Mouse (Mus musculus): ENCODE measurements around the gene Gnb5. TPM values are rescaled to one million over a fixed set of nuclear protein-coding genes. Genes with fewer than 3 reads are reported as not detected.

Gene Gnb5
- polyA plus RNA-seq, 1 experiment from 2014 or later, result 1.2 TPM

- Histone ChIP-seq H3K36me3 (replicated peaks) (no peaks in the 10 kb centered on the region), H3K27me3 (no peaks in the 10 kb centered on the region), H3K4me2 (no peak overlapping the region), H3K9me3 (replicated peaks) (no peaks in the 10 kb centered on the region), H3K27ac (replicated peaks) (no peak overlapping the region), H3K9ac (no peak overlapping the region), H3K4me1 (replicated peaks) (no peaks in the 10 kb centered on the region), H3K4me3 (replicated peaks) (no peak overlapping the region)
- ATAC-seq (ENCODE audit: insufficient read depth), result no peak
- WGBS (ENCODE audit: insufficient replicate concordance), result 63% methylated on average over 5 of the region's 5 CpGs
Measured at GRCm38 (mm10) chr9:75307015-75307414, 927 bp downstream of the Gnb5 start.

- Histone ChIP-seq H3K4me1 (replicated peaks) (0 out of 2 replicates have a peak, but pooled peaks cover 1% of the 10 kb centered on the region), H3K9ac (no peak overlapping the region), H3K27ac (replicated peaks) (no peak overlapping the region), H3K9me3 (replicated peaks) (no peaks in the 10 kb centered on the region), H3K36me3 (replicated peaks) (no peaks in the 10 kb centered on the region), H3K4me2 (no peak overlapping the region), H3K27me3 (peaks cover 5% of the 10 kb centered on the region; the same call in 1 of the 2 replicates), H3K4me3 (replicated peaks) (no peak overlapping the region)
- ATAC-seq (ENCODE audit: insufficient read depth), result no peak
- 37% methylated on average over 5 of the region's 5 CpGs for WGBS (ENCODE audit: insufficient replicate concordance)
Measured at GRCm38 (mm10) chr9:75308621-75309020, 2.5 kb downstream of the Gnb5 start.

- H3K27ac ChIP-seq (replicated peaks), result no peak overlapping the region
- H3K4me2 ChIP-seq, result no peak overlapping the region
- H3K4me1 ChIP-seq (replicated peaks), result peaks cover 12% of the 10 kb centered on the region
- 14% methylated on average over 4 of the region's 4 CpGs for WGBS (ENCODE audit: insufficient replicate concordance)
- no peak overlapping the region for H3K9ac ChIP-seq
- H3K27me3 ChIP-seq, result peaks cover 25% of the 10 kb centered on the region
- no peaks in the 10 kb centered on the region for H3K36me3 ChIP-seq (replicated peaks)
- no peak overlapping the region for H3K4me3 ChIP-seq (replicated peaks)
- H3K9me3 ChIP-seq (replicated peaks), result no peaks in the 10 kb centered on the region
- no peak for ATAC-seq (ENCODE audit: insufficient read depth)
Measured at GRCm38 (mm10) chr9:75312008-75312407, 5.9 kb downstream of the Gnb5 start.

- peaks cover 12% of the 10 kb centered on the region for H3K4me1 ChIP-seq (replicated peaks)
- WGBS (ENCODE audit: insufficient replicate concordance), result 41% methylated on average over 11 of the region's 11 CpGs
- H3K27ac ChIP-seq (replicated peaks), result no peak overlapping the region
- peaks cover 25% of the 10 kb centered on the region for H3K27me3 ChIP-seq
- H3K36me3 ChIP-seq (replicated peaks), result no peaks in the 10 kb centered on the region
- no peaks in the 10 kb centered on the region for H3K9me3 ChIP-seq (replicated peaks)
- ATAC-seq (ENCODE audit: insufficient read depth), result no peak
- H3K4me3 ChIP-seq (replicated peaks), result peak overlapping the region; percentile 60; the same call in 1 of the 2 replicates
- peak overlapping the region; percentile 90 for H3K4me2 ChIP-seq
- H3K9ac ChIP-seq, result no peak overlapping the region
Measured at GRCm38 (mm10) chr9:75313138-75313831, 7.2 kb downstream of the Gnb5 start.

DNA sequence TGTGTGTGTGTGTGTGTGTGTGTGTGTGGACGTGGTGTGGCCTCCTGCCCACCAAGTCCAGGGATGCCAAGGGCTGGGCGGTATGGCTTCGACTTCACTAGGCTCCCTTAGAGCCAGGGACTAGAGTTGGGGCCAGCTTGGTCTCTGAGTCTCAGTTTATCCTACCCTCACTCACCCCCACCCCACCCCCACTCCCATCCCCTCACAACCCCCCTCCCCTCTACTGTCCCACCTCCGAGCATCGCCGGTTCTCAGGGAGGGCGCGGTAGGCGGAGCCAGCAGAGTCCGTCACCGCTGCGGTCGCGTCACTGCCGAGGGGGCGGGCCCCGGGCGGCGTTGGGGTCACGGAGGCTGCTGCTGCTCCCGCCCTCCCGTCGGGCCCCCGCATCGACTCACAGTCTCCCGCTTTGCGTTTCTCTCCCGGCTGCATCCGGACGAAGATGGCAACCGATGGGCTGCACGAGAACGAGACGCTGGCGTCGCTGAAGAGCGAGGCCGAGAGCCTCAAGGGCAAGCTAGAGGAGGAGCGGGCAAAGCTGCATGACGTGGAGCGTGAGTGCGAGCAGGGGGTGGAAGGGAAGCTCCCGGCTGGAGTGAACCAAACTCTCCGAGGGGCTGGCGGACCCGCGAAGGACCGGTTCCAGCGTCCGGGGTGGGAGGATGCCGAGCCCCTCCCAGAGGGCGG is 7.9 kb downstream of the Gnb5 start:
- WGBS (ENCODE audit: insufficient replicate concordance), result under 1% methylated on average over 52 of the region's 52 CpGs
- no peak overlapping the region for H3K27ac ChIP-seq (replicated peaks)
- peaks cover 25% of the 10 kb centered on the region for H3K27me3 ChIP-seq

DNA sequence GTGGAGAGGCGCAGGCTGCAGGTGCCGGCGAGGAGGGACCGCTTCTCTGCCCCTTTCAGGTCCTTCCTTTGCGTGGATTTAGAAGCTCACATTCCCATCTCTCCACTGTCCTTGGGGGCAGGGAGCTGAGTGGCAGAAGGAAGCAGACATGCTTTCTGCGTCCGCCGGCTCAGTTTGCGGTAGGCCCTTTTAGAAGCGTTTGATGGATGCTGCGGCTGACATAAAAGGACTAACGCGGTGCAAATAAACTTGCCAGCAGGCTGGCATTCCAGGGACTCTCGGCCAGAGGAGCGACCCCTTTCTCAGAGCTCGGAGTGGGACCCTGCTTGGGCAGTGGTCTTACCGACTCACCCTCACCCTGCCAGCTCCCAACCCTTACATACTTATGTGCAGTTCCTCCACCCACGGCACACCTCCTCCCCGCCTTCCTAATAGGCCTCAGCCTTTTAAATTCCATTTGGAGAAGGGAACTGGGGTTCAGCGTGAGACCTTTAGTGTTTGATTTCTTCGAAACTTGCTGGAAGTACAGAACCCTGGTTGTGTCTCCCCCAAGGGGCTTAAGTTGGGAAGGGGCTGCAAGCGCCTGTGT is 8.5 kb downstream of the Gnb5 start:
- Histone ChIP-seq H3K4me3 (replicated peaks) (peak overlapping the region; percentile 60), H3K27ac (replicated peaks) (no peak overlapping the region)

More for the DNA sequence above, 7.9 kb downstream of the Gnb5 start:
- Histone ChIP-seq H3K4me2 (peak overlapping the region; percentile 90), H3K4me1 (replicated peaks) (peaks cover 12% of the 10 kb centered on the region), H3K9ac (peak overlapping the region; percentile 21; the same call in 1 of the 2 replicates), H3K36me3 (replicated peaks) (no peaks in the 10 kb centered on the region), H3K9me3 (replicated peaks) (no peaks in the 10 kb centered on the region), H3K4me3 (replicated peaks) (peak overlapping the region; percentile 60)
- ATAC-seq (ENCODE audit: insufficient read depth), result peak; percentile 54

DNA sequence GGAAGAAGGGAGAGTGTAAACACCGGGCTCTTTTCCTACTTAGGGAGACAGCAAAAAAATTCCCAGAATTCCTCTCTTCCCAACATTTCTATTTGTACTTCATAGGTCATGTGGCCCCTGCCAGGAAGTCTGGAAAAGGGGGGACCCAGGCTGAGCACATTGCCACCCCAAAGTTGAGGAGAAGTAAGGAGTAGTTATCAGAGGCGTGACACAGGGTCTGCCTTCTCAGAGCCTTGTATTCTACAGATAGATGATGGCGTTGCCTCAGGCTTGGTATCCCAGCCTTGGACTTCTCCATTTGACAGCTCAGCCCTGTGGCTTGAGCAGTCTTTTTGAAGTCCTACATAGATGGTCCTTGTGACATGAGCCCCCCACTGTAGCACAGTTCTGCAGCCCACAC is 9.2 kb downstream of the Gnb5 start:
- ATAC-seq (ENCODE audit: insufficient read depth), result no peak
- H3K4me1 ChIP-seq (replicated peaks), result peaks cover 12% of the 10 kb centered on the region
- H3K9ac ChIP-seq, result no peak overlapping the region

More for the DNA sequence above, 8.5 kb downstream of the Gnb5 start:
- H3K27me3 ChIP-seq, result peaks cover 25% of the 10 kb centered on the region
- H3K9me3 ChIP-seq (replicated peaks), result no peaks in the 10 kb centered on the region
- 9% methylated on average over 22 of the region's 22 CpGs for WGBS (ENCODE audit: insufficient replicate concordance)
- ATAC-seq (ENCODE audit: insufficient read depth), result no peak
- peak overlapping the region; percentile 90 for H3K4me2 ChIP-seq
- no peaks in the 10 kb centered on the region for H3K36me3 ChIP-seq (replicated peaks)
- peaks cover 12% of the 10 kb centered on the region for H3K4me1 ChIP-seq (replicated peaks)
- H3K9ac ChIP-seq, result peak overlapping the region; percentile 21; the same call in 1 of the 2 replicates

GRCm38 (mm10) chr9:75316771-75317170 is 10.7 kb downstream of the Gnb5 start:
- Histone ChIP-seq H3K4me2 (no peak overlapping the region), H3K4me3 (replicated peaks) (no peak overlapping the region), H3K27ac (replicated peaks) (no peak overlapping the region), H3K9me3 (replicated peaks) (no peaks in the 10 kb centered on the region), H3K36me3 (replicated peaks) (no peaks in the 10 kb centered on the region), H3K4me1 (replicated peaks) (peaks cover 12% of the 10 kb centered on the region), H3K9ac (no peak overlapping the region), H3K27me3 (peaks cover 25% of the 10 kb centered on the region)
- WGBS (ENCODE audit: insufficient replicate concordance), result 62% methylated on average over 6 of the region's 6 CpGs
- ATAC-seq (ENCODE audit: insufficient read depth), result no peak

More for the DNA sequence above, 9.2 kb downstream of the Gnb5 start:
- Histone ChIP-seq H3K27me3 (peaks cover 25% of the 10 kb centered on the region), H3K4me3 (replicated peaks) (no peak overlapping the region), H3K27ac (replicated peaks) (no peak overlapping the region), H3K4me2 (no peak overlapping the region), H3K36me3 (replicated peaks) (no peaks in the 10 kb centered on the region), H3K9me3 (replicated peaks) (no peaks in the 10 kb centered on the region)
- WGBS (ENCODE audit: insufficient replicate concordance), result 65% methylated on average over 3 of the region's 3 CpGs

- Histone ChIP-seq H3K4me2 (no peak overlapping the region), H3K9me3 (replicated peaks) (no peaks in the 10 kb centered on the region), H3K27me3 (peaks cover 25% of the 10 kb centered on the region), H3K4me1 (replicated peaks) (peaks cover 12% of the 10 kb centered on the region), H3K36me3 (replicated peaks) (no peaks in the 10 kb centered on the region), H3K9ac (no peak overlapping the region), H3K4me3 (replicated peaks) (no peak overlapping the region), H3K27ac (replicated peaks) (no peak overlapping the region)
- no peak for ATAC-seq (ENCODE audit: insufficient read depth)
- 73% methylated on average over 2 of the region's 2 CpGs for WGBS (ENCODE audit: insufficient replicate concordance)
Measured at GRCm38 (mm10) chr9:75318196-75318595, 12.1 kb downstream of the Gnb5 start.

DNA sequence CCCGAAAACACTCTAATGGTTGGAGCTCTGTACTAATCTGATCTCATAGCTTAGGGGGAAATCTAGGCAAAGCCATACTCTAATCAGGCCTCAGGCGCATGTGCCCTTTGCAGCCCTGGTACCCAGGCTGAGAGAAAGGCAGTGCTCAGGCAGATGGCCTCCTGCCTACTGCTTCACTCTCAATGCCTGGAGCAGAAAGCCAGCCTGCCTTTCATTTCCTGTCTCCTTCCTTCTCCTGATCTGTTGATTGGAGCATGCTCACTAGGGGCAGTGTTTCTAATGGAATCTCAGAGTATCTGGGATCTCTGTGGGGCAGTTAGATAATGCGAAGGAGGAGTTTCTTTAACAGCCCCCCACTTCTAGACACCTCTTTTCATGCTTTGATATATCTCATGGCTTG is 13.3 kb downstream of the Gnb5 start:
- Histone ChIP-seq H3K4me1 (replicated peaks) (peaks cover 3% of the 10 kb centered on the region), H3K4me2 (no peak overlapping the region), H3K4me3 (replicated peaks) (no peak overlapping the region), H3K9me3 (replicated peaks) (no peaks in the 10 kb centered on the region), H3K27me3 (peaks cover 13% of the 10 kb centered on the region), H3K36me3 (replicated peaks) (no peaks in the 10 kb centered on the region), H3K9ac (no peak overlapping the region), H3K27ac (replicated peaks) (no peak overlapping the region)
- ATAC-seq (ENCODE audit: insufficient read depth), result no peak
- 67% methylated on average over 3 of the region's 3 CpGs for WGBS (ENCODE audit: insufficient replicate concordance)

Measured in liver, embryonic 15.5 days (tissue).